Mouse (Mus musculus): ENCODE measurements at regions not wholly inside any gene's neighbourhood (a gene's known extent, or its start where the extent isn't known, plus 50 kb on each side); places are given as distances from the start of the nearest gene placed in this dataset.

GRCm38 (mm10) chr8:4413764-4414163 is 79.1 kb upstream of the Cers4 start:
- TF ChIP-seq CTCF (IDR thresholded peaks at IDR 0.05; ENCODE audit: extremely low read depth, insufficient read depth, low read length) = no peak
- no peak for TF ChIP-seq POLR2A (IDR thresholded peaks at IDR 0.05; ENCODE audit: extremely low read depth, insufficient read depth, low read length)
